Mouse (Mus musculus): ENCODE measurements around the gene Polrmt. TPM values are rescaled to one million over a fixed set of nuclear protein-coding genes. Genes with fewer than 3 reads are reported as not detected.

The Polrmt gene
- polyA plus RNA-seq, 1 experiment: 46.2 TPM

DNA sequence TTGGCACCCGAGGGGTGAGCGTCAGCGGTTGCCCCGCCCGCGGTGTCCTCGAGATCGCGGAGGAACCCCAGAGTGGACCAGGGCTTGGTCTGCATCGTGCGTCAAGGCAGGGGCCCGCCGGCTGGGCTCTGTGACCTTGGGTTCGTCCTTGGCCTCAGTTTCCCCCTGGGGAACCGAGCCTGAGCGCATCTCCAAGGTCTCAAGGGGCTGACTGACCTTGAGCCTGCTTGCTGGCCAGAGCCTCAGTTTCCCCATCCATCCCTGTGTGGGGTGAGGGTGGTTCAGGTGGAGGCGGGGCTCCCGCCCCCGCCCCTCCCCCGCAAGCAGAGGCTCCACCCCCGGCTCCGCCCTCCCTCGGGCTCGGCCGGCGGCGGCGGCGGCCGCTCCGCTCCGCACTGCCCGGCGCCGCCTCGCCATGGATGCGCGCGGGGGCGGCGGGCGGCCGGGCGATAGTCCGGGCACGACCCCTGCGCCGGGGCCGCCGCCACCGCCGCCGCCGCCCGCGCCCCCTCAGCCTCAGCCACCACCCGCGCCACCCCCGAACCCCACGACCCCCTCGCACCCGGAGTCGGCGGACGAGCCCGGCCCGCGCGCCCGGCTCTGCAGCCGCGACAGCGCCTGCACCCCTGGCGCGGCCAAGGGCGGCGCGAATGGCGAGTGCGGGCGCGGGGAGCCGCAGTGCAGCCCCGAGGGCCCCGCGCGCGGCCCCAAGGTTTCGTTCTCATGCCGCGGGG, 30.0 kb downstream of the Polrmt start, which contains the start of gene Hcn2:
Gene Hcn2 (plus strand): TSS at position 381 of the 734 bp plus-strand sequence.
- H3K4me3 ChIP-seq (replicated peaks; ENCODE audit: extremely low read depth, low read depth, low read length): peak within 1 kb of the TSS; percentile 6
- 4% methylated on average over 87 of the region's 91 CpGs for WGBS
- no peaks in the 10 kb centered on the region; the same call in 1 of the 2 replicates for H3K4me1 ChIP-seq (ENCODE audit: control insufficient read depth, insufficient read depth, low read length)
- no peak for TF ChIP-seq CTCF (IDR thresholded peaks at IDR 0.05; ENCODE audit: insufficient read depth, low read length)
- DNase-seq: no peak

DNA sequence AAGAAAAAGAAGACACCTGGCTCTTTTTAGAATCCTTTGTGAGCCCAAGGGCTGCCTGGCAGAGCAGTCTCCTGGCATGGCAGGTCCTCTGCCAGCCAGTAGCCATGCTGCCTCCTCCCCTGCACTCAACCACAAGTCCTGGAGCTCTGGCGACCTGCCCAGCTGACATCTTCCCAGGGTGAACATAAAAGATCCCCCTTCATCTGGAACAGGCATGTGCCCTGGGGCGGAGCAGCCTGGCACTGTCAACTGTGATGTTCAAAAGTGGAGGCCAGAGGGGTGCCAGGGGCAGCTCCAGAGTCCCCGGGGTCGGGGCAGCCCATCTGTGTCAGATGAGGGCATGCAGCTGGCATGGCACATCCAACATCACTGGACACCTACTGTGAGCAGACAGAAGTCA, 31.4 kb downstream of the Polrmt start:
- no peaks in the 10 kb centered on the region; the same call in 1 of the 2 replicates for H3K4me1 ChIP-seq (ENCODE audit: control insufficient read depth, insufficient read depth, low read length)
- TF ChIP-seq POLR2A (IDR thresholded peaks at IDR 0.05; ENCODE audit: borderline replicate concordance, extremely low read depth, low read depth, low read length): no peak
- TF ChIP-seq CTCF (IDR thresholded peaks at IDR 0.05; ENCODE audit: insufficient read depth, low read length): no peak
- 60% methylated on average over 4 of the region's 4 CpGs for WGBS

DNA sequence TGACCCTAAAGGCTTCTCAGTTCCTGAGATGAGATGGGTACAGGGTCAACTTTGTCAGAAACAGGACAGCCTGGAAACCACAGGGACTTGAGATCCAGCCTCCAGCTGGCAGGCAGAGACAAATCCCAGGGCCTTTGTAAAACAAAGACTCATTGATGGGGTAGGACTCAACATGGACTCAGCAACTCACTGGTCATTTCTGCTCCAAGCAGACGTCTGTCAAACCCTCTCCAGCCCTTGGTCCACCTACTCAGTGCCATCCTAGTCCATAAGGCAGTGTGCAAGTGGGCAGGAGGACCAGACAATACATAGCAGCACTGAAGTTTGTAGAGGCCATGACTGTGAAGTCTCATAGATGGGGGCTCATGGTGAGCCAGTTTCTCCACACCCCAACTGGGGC, 33.2 kb downstream of the Polrmt start:
- no peak for DNase-seq
- Histone ChIP-seq H3K4me3 (replicated peaks; ENCODE audit: extremely low read depth, low read depth, low read length) (no peak overlapping the region), H3K4me1 (ENCODE audit: control insufficient read depth, insufficient read depth, low read length) (peaks cover 2% of the 10 kb centered on the region)
- TF ChIP-seq POLR2A (IDR thresholded peaks at IDR 0.05; ENCODE audit: borderline replicate concordance, extremely low read depth, low read depth, low read length) (peak; percentile 15; the same call in 1 of the 2 replicates), CTCF (IDR thresholded peaks at IDR 0.05; ENCODE audit: insufficient read depth, low read length) (no peak)
- WGBS: 30% methylated on average over 1 of the region's 1 CpGs

More for the DNA sequence above, 31.4 kb downstream of the Polrmt start:
- no peak for DNase-seq
- no peak overlapping the region for H3K4me3 ChIP-seq (replicated peaks; ENCODE audit: extremely low read depth, low read depth, low read length)

DNA sequence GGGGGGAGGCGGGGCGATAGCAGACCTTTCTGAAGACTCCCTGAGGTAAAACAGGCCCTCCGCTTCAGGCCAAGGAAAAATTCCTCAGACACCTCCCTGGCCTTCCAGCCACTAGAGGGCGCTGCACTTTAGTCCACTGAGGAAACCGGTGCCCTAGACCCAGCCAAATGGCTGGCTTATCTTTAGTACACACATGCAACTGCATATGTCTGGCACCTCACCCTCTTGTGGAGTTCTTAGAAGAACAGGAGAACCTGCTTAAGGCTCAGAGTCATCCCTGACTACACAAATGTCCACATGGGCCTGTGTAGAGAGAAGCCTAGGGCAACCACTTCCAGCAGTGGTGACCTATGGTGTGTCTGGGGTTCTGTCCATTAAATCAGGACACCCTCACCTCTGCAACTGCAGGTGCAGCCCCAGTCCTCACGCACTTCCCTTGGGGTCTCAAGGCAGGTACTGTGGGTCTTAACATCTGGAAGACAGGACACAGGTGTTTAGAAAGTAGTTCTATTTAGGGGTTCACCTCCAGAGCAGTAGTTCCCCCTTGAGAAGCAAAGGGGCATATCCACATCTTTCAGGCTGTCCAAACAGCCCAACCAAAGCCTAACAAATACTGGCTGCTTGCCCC, 33.8 kb downstream of the Polrmt start:
- H3K4me1 ChIP-seq (ENCODE audit: control insufficient read depth, insufficient read depth, low read length): peaks cover 2% of the 10 kb centered on the region
- 22% methylated on average over 4 of the region's 6 CpGs for WGBS
- peak; percentile 86 for TF ChIP-seq CTCF (IDR thresholded peaks at IDR 0.05; ENCODE audit: insufficient read depth, low read length)
- TF ChIP-seq POLR2A (IDR thresholded peaks at IDR 0.05; ENCODE audit: borderline replicate concordance, extremely low read depth, low read depth, low read length): no peak
- peak; percentile 77 for DNase-seq
- no peak overlapping the region for H3K4me3 ChIP-seq (replicated peaks; ENCODE audit: extremely low read depth, low read depth, low read length)

DNA sequence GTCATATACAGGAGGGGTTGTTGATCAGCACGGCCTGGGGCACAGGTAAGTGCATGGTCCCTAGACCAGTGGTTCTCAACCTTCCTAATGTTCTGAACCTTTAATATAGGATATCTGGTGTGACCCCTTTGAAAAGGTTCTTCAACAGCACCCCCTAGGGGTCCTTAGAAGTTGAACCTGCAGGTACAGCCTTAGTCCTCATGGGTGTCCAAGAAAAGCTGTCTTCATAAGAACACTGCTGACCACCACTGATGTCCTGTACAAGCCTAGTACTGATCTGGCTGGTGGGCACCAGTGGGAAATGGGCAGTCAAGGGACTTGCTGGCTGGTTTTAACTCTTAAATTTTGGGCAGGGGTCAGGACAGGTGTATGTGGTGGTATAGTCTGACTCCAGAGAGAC, 34.4 kb downstream of the Polrmt start:
- no peak overlapping the region for H3K4me3 ChIP-seq (replicated peaks; ENCODE audit: extremely low read depth, low read depth, low read length)
- 74% methylated on average over 1 of the region's 1 CpGs for WGBS
- no peak for TF ChIP-seq POLR2A (IDR thresholded peaks at IDR 0.05; ENCODE audit: borderline replicate concordance, extremely low read depth, low read depth, low read length)
- TF ChIP-seq CTCF (IDR thresholded peaks at IDR 0.05; ENCODE audit: insufficient read depth, low read length): 0 out of 2 replicates have a peak, but pooled peaks have one; percentile 13
- peaks cover 5% of the 10 kb centered on the region for H3K4me1 ChIP-seq (ENCODE audit: control insufficient read depth, insufficient read depth, low read length)
- DNase-seq: peak; percentile 13

DNA sequence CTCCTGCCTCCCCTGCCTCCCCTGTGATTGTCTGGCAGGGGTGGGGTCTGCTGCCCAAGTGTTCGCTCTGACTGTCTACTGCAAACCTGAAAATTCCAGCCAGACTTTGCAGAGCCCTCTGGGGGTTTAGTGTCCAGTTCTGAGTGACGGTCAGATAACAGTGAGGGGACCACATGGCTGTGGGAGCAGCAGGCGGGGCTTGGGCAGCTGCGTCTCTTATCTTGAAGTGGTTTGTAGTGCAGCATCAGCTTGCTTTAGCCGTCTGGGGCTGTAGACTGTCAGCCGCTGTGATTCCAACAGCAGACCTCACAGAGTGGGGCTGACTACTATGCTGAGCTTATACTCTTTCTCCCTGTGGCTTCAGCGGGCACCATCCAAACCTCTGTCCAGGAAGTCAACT, 37.1 kb downstream of the Polrmt start:
- Histone ChIP-seq H3K4me1 (ENCODE audit: control insufficient read depth, insufficient read depth, low read length) (peaks cover 26% of the 10 kb centered on the region), H3K4me3 (replicated peaks; ENCODE audit: extremely low read depth, low read depth, low read length) (no peak overlapping the region)
- no peak for DNase-seq
- TF ChIP-seq POLR2A (IDR thresholded peaks at IDR 0.05; ENCODE audit: borderline replicate concordance, extremely low read depth, low read depth, low read length) (no peak), CTCF (IDR thresholded peaks at IDR 0.05; ENCODE audit: insufficient read depth, low read length) (no peak)
- 56% methylated on average over 7 of the region's 7 CpGs for WGBS

DNA sequence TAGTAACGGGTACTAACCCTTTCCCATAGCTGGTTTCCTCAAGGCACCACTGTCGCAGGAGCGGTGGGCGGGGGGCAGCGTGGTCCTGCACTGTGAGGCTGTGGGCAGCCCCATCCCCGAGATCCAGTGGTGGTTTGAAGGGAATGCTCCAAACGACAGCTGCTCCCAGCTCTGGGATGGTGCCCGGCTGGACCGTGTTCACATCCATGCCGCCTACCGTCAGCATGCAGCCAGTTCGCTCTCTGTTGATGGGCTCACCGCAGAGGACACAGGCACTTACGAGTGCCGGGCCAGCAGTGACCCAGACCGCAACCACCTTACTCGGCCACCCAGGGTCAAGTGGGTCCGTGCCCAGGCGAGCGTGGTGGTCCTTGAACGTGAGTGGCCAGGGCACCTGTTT, 37.7 kb downstream of the Polrmt start:
- TF ChIP-seq CTCF (IDR thresholded peaks at IDR 0.05; ENCODE audit: insufficient read depth, low read length) (no peak), POLR2A (IDR thresholded peaks at IDR 0.05; ENCODE audit: borderline replicate concordance, extremely low read depth, low read depth, low read length) (no peak)
- peaks cover 26% of the 10 kb centered on the region for H3K4me1 ChIP-seq (ENCODE audit: control insufficient read depth, insufficient read depth, low read length)
- H3K4me3 ChIP-seq (replicated peaks; ENCODE audit: extremely low read depth, low read depth, low read length): no peak overlapping the region
- WGBS: 70% methylated on average over 21 of the region's 21 CpGs
- DNase-seq: peak; percentile 14

DNA sequence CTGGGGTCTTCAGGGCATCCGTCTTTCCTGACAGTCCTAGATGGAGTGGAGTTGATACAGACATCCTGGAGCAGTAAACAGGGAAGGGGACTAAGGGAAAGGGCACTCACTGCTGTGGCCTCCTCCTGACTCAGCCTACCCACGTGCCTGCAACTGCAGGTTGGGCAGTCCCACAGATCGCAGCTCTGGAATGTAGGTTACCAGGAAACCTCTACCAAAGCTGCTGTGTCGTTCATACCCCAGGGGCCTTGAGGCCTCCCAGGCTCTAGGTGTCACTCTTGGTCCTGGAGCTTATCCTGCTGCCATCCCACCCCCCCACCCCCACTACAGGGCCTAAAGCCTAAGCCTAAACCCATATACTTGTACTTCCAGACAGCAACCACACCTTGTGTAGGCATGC, 38.6 kb downstream of the Polrmt start:
- peaks cover 28% of the 10 kb centered on the region for H3K4me1 ChIP-seq (ENCODE audit: control insufficient read depth, insufficient read depth, low read length)
- WGBS: 55% methylated on average over 4 of the region's 4 CpGs
- no peak overlapping the region for H3K4me3 ChIP-seq (replicated peaks; ENCODE audit: extremely low read depth, low read depth, low read length)
- no peak for DNase-seq
- TF ChIP-seq CTCF (IDR thresholded peaks at IDR 0.05; ENCODE audit: insufficient read depth, low read length) (no peak), POLR2A (IDR thresholded peaks at IDR 0.05; ENCODE audit: borderline replicate concordance, extremely low read depth, low read depth, low read length) (no peak)

DNA sequence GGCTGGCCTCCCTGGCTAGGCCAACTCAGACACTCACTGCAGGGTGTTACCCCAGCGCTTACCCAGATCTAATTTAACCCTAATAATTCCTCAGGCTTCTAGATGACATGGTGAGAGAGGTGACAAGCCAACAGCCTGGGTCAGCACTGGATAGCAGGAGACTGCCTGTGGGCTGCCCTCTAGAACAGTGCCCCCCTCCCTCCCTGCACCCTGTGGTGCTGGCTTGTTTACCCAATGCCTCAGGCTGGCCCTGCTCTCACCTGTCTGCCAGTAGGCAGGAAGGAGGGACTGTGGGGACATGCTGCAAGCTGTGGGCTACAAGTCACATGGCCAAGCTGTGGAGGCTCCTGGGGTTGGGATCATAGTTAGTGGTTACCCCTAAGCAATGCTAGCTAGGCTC, 39.2 kb downstream of the Polrmt start:
- TF ChIP-seq POLR2A (IDR thresholded peaks at IDR 0.05; ENCODE audit: borderline replicate concordance, extremely low read depth, low read depth, low read length) (no peak), CTCF (IDR thresholded peaks at IDR 0.05; ENCODE audit: insufficient read depth, low read length) (no peak)
- no peak for DNase-seq
- Histone ChIP-seq H3K4me3 (replicated peaks; ENCODE audit: extremely low read depth, low read depth, low read length) (no peak overlapping the region), H3K4me1 (ENCODE audit: control insufficient read depth, insufficient read depth, low read length) (peaks cover 28% of the 10 kb centered on the region)
- WGBS: 48% methylated on average over 1 of the region's 1 CpGs

Measured in lung, adult 2 months (tissue).